Mouse (Mus musculus) ovary, adult 18-20 months (tissue): ENCODE results near the gene Arhgap9.
"Not testable (repeated sequence)": the region's sequence is repeated elsewhere in the genome, so short reads cannot be mapped to it uniquely, and the experiment has no call there.

ENCODE experiments used
- DNase-seq: peaks from one replicate; pipeline ENCODE4 v3.0.0; 2022; ENCODE audit warnings: low spot score, mixed read lengths

Gene Arhgap9

DNA sequence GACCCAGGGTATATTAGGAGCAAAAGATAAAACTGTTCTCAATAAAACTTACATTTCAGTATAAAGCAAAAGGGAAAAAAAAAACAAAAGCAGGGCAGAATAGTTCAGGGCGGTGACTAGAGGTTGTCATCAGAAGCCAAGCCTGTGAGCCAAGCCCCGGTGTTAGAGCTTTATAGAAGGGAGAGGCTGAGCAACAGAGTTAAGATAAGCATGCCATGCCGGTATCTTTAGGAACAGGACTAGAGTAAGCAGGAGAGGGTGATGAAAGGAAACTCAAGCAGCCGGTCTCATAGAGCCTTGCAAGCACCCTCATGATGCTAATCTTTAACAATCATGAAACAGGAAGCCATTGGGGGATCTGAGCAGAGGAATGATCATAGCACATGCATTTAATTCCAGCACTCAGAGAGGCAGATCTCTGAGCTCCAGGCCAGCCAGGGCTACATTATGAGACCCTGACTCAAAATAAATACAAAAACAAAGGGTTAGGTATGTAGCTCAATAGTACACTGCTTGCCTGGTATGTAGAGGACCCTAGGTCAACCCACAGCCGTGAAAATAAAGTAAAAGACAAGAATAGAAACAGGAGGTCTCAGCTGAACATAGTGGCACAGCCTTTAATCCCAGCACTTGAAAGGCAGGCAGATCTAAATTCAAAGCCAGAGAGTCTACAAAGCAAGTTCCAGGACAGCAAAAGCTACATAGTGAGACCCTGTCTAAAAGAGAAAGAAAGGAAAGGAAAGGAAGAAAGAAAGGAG lies 29.7 kb upstream of the Arhgap9 start:
- no peak for DNase-seq

DNA sequence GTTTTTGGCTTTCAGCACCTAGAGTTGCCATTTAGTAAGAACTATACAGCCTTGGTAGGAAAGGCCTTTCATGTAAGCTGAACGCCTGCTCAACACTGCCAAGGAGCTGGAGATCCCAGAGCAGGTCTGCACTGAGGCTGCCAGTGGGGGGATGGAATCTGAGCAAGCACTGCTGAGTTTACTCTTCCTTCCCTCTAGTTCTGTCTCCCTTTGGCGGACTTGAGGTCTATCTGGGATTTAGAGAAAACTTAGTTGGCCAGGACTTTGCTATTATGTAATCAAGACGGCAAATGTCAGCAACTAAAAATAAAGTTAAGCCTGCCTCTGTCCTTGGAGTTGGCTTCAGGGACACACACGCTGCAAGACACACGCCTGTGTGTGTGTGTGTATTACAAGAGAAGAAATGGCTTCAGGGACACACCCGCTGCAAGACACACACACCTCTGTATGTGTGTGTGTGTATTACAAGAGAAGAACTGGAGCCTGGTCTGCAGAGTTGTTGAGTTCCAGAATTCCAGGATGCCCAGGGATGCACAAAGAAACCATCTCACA lies 28.7 kb upstream of the Arhgap9 start:
- DNase-seq: peak; percentile 63

DNA sequence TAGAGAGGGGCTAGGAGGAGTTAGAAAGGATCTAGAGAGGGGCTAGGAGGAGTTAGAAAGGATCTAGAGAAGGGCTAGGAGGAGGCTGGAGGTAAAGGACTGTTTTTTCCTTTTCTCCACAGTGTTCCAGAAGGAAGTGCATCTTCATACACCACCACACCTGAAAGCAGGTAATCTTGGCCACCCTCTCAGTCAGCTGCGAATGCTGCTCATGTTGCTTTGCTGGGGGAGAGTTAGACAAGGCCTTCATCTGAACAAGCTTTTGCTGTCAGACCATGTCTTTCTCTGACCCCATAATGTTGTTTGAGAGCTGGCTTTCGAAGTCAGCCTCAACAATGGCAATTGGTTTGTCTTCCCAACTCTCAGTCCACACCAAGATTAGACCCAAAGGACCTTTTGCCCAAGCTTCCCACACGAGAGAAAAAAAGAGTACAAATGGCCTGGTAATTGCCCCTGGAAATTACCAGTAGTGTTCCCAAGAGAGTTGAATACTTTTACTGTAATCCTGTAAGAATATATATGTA lies 28.1 kb upstream of the Arhgap9 start:
- no peak for DNase-seq

DNA sequence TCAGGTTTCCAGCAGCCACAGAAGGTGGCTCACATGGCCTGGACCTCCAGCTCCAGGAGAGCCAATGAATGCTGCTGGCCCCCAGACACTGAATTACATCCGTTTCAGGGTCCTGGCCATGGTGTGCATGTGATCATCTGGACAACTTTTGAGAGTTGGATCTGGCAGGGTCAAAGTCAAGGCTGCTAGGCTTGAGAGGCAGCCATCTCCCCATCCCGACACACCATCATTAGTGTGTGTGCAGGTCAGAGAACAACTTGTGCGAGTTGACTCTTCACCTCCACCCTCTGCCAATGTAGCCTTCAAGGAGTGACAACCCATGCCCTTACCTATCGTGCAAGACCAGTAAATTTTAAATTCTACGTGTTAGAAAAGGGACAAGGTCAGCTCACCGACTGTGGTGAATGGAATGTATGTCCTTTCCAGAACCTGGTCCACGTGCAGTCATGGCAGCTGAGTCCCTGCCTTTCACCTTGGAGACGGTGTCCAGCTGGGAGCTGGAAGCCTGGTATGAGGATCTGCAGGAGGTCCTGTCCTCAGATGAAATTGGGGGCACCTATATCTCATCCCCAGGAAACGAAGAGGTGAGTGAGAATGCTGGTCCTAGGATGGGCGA lies 26.8 kb upstream of the Arhgap9 start:
- no peak for DNase-seq

DNA sequence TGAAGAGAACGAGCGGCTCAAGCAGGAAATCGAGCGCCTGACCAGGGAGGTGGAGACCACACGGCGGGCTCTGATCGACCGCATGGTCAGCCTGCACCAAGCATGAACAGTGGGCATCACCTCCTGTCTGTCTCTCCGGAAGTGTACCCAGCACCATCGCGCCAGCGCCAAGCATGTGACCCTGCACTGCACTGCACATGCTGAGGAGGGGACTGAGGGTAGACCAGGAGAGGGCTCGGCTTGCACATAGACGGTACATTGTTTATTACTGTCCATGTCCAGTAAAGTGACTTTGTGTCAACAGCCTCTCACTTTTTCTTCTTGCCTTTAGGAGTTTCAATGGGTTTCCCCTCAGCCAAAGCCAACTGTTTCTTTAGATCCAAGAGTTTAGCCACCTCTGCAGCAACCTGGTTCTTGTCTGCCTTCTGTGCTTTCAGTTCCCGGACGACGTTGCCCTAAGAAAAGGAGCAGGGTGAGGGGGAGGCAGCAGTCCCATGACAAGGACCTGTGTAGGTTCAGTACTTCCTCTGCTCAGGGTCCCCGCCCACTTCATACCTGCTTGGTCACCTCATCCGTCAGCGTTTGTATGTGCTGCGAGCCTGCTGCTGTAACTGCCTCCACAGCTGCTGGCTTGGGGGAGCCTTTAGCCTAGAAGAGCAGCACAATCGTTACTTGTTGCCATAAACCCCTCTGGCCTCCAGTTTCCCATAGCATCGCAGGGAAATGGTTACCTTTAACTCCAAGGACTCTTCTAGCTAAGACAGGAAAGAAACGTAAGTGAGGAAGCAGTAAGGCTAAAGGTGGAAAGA lies 25.6 kb upstream of the Arhgap9 start:
- no peak for DNase-seq

DNA sequence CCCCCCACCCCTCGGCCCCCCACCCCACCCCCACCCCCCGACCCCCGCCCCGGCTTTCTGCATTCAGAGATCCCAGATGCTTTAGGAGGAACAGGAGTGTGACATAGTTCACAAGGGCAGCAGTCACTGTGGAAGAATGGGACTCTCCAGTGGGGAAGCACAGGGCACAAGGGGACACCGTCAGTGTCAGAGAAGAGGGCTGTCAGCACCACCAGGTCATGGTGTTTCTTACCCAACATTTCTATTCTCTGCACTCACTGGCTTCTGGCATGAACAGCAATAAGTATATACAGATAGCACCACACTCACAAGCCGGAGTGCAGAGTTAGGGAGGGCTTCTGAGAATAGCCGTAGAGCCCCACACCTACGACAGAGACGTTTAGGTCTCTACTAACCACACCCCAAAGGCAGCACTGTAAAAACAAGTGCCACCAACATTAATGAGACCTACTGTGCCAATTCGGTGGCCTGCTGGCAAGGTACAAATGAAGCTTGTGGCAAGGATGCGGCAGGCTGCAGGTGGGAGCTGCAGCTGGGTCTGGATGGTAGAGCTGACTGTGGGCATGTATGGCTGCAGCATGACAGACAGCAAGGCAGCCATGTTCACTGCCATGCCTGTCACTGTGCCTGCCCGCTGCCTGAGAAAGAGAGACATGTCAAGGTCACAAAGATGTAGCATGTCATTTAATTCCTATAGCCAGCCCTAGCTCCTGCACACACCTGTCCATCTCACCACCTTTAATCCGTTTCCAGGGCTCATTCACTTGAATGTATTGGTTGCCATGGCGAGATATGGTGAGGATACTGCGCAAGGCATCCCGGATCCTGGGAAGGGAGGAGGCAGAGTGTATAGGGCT lies 24.5 kb upstream of the Arhgap9 start:
- DNase-seq: no peak

DNA sequence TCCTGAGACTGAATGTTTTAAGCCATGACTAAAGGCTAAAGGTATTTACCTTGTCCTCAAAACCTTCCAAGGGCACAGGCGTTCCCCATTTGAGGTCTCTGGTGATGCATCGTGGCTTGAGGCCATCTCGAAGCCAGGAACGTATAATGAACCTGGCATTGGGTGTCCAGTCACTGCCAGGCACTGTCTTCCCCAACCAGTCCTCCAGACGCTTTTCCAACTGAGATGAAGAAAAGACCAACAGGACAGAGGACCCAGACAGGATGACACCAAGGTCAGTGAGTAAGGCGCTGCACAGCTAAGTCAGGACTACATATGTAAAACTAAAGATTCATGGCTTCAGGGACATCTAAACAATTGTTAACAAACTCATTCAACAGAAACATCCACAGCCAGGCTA lies 21.4 kb upstream of the Arhgap9 start:
- no peak for DNase-seq

DNA sequence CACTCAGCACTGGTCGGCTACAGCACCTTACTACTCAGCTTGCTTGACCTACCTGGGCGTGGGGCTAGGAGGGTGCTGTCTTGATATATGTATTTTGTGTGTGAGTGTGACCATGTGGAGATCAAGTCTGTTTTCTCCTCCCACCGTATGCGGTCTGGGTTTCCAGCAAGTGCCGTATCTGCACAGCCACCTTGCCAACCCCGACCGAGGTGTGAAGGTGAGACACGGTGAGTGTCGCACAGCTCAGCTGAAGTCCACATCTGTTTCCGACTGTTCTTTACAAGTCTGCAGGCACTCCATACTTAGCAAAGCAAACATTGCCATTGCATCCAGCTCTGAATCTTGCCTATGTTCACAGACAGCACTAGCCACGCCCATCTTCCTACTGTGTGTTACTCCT lies 18.6 kb upstream of the Arhgap9 start:
- no peak for DNase-seq

DNA sequence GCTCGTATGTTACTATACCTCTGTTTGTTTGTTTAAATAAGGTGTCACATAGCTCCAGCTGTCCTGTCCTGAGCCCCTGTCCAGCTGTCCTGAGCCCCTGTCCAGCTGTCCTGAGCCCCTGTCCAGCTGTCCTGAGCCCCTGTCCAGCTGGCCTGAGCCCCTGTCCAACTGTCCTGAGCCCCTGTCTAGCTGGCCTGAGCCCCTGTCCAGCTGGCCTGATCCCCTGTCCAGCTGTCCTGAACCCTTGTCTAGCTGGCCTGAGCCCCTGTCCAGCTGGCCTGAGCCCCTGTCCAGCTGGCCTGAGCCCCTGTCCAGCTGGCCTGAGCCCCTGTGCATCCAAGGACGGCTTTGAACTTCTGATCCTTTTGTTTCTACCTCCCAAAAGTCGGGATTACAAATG lies 12.6 kb upstream of the Arhgap9 start:
- not testable (repeated sequence) for DNase-seq

DNA sequence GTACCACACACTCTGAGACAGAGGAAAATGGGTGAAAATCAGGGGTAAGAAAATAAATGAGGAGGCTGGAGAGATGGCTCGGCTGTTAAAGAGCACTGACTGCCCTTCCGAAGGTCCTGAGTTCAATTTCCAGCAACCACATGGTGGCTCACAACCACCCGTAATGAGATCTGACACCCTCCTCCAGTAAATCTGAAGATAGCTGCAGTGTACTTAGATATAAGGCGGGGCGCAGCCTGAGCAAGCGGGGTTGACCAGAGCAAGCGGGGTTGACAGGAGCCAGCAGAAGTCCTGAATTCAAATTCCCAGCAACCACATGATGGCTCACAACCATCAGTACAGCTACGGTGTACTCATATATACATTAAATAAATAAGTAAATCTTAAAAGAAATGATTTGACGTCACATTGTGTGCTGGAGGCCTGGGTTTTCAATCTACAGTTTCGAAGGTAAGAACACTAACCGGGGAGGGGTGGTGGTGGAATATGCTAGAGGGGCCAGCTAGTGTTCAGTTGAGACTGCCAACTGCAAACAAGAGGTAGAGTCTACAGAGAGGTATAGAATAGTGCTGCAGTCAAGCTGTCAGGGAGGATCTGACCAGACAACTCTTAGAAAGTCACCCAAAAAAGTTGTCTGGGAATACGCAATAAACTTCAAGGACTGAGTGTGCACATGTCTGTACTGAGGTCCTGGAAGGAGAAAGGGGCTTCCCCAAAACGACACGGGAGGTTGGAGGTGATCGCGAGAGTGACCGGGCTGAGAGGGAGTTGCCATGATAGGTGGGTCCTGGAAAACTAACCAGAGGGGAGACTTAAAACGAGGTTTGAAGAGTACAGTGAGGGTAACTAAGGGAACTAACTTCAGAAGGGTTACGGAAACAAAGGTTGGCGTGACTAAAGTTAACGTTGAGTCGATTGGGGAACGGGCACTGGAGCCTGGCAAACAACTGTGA lies 11.0 kb upstream of the Arhgap9 start:
- no peak for DNase-seq

DNA sequence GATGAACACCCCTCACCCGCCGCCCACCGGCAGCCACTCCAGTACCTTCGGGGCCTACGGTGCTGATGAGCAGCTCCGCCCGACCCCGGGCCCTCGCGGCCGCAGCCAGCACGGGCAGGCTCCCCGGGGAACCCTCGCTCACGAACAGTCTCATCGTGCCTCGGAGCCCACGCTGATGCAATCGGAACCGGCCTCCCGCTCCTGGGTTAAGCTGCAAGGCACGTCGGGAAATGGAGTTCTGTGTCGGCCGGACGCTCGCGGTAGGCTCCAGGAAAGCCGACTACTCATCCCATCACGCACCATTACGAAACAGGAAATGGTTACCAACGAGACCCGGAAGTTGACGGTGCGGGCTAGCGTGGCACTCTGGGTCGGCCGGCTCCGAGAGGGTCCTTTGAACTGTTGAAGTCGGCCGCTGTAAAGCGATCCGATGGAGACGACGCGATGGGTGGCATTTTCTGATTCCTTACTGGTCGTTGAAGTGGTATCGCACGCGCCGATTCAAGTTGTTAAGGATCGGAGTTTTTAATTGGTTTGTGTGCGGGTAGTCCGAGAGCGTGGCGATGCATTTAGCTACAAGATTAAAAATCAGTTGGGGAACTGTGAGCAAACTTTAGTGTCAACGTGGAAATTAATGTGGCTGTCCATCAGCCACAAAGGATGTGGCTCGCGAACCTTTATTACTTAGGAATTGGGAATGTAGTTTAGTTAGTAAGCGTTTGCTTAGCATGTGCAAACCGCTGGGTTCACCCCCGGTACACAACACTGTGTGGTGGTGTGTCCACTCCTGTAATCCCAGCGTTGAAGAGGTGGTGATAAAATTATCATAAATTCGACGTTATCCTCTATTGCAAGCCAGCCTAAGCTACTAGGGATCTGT lies 10.0 kb upstream of the Arhgap9 start, which contains the start of gene Mars:
TSS of gene Mars (minus strand) at position 311 of the 880 bp plus-strand sequence.
- DNase-seq: peak; percentile 90

DNA sequence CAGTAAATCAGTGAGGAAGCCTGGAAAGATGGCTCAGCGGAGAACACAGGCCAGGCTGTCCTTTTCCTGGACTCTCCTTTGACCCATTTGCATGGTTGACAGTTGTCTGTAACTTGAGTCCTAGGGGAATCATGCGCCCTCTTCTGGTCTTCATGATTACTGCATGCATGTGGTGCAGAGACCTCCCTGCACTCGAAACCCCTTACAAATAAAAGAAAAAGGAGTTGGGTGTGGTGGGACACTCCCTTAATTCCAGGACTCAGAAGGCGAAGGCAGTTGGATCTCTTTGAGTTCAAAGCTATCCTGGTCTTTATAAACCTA lies 9.4 kb upstream of the Arhgap9 start:
- peak; percentile 48 for DNase-seq

DNA sequence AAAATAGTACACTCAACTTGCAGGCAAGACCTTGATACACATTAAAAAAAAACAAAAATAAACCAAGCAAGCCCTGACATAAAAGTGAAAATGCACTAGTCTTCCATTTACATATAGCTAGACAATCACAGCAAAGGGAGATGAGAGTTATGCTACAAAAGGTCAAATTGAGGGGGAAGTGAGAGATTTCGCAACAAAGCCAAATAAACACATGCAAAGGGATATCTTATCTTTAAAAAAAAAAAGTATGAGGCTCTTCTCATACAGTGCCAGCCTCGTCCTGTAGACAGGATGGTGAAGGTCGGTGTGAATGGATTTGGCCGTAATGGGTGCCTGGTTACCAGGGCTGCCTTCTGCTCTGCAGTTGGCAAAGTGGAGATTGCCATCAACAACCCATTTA lies 8.9 kb upstream of the Arhgap9 start:
- DNase-seq: no peak

DNA sequence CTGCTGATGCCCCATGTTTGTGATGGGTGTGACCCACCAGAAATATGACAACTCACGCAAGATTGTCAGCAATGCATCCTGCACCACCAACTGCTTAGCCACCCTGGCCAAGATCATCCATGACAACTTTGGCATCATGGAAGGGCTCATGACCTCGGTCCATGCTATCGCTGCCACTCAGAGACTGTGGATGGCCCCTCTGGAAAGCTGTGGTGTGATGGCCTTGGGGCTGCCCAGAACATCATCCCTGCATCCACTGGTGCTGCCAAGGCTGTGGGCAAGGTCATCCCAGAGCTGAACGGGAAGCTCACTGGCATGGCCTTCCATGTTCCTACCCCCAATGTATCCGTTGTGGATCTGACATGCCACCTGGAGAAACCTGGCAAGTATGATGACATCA lies 8.2 kb upstream of the Arhgap9 start:
- peak; percentile 40 for DNase-seq

DNA sequence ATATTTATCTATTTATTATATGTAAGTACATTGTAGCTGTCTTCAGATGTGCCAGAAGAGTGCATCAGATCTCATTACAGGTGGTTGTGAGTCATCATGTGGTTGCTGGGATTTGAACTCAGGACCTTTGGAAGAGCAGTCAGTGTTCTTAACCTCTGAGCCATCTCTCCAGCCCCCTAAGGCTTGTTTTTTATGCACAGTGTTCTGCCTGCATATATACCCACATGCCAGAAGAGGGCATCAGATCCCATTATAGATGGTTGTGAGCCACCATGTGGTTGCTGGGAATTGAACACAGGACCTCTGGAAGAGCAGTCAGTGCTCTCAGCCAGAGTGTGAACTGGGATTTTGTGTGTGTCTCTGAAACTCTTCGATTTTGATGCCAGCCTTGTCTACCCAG lies 6.8 kb upstream of the Arhgap9 start:
- DNase-seq: not testable (repeated sequence)

DNA sequence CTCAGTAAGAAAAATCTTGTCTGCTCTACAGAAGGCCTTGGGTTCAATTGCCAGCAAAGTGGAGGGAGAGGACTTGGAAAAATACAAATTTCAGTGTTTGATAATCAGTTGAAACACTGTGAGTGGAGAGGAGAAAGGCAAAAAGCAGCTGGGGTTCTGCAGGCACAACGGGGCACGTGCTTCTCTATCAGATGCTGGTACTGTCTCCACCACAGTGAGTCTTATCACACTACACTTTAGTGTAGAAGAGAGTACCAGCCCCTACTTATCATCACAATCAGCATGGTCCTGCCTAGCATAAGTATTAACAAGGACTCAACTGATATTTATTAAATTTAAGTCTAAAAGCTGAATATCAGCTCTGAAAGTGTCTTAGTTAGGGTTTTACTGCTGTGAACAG lies 4.5 kb upstream of the Arhgap9 start:
- no peak for DNase-seq

DNA sequence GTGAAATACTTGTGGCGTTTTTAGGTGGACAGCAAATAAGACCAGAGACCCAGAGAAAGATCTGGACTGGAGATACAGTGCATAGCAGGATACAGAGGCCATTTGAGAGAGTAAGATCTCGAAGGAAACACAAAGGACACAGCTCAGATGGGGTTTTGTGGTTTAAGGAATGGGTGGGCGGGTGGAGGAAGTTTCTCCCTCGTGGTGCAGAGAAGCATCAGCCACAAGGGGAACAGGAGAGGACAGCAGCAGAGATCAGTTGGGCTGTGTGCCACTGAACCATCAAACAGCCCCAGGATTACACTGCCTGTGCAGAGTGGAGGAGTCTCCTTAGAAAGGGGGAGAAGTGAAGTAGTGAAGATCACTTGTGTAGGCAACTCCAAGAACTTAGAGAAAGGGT lies 3.8 kb upstream of the Arhgap9 start:
- no peak for DNase-seq

DNA sequence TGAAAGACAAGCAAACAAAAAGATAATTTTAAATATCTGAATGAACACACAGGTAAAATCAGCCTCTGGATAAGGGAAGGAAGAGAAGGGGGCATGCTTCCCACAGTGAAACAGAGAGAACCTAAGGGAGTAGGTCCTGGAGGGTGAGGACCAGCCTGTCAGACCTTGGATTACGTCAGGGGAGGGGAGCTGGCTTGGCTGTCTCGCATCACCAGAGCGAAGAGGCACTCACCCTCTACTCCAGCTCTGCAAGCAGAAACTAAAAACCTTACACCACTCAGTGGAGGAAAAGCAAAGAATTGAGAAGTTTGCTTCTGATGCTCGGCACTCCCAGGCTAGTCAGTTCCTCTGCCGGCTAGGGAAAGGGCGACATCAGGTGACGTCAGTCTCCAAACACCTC lies 1.8 kb upstream of the Arhgap9 start:
- DNase-seq: no peak

DNA sequence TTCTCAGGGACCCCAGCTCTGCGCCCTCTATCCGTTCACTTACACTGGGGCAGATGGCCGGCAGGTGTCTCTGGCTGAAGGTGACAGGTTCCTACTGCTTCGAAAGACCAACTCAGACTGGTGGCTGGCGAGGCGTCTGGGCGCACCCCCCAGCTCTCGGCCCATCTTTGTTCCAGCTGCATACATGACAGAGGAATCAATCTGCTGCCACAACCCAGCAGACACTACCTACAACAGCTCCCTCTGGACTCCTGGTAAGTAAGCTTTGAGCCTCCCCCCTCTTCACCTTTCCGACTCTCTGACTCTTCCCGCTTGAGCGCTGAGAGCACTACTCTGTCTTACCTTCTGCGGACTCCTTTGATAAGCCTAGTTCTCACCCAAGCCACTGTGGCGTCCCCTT lies 414 bp downstream of the Arhgap9 start:
- no peak for DNase-seq

DNA sequence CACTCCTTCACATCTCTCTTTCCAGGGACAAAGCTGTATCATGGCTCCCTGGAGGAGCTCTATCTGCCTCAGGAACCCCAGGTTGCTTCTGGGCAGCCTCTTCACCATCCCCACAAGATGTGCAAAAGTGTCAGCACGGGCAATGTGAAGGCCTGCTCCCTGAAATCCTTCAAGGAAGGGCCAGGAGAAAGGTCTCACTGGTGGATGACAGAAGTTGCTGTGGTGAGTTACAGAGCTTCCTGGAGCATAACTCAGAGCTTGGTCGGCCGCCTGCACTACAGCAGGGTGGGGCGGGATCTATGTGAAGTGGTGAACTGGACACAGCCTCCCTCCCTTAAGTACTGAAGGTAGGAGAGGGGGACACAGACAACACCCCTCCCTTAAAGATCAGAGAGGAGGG lies 905 bp downstream of the Arhgap9 start:
- DNase-seq: no peak
